Mouse (Mus musculus): Measurements from ENCODE around the gene Nkx3-2. TPM values are rescaled to one million over a fixed set of nuclear protein-coding genes. Genes with fewer than 3 reads are reported as not detected.

Gene Nkx3-2
- polyA plus RNA-seq, 1 experiment from 2014 or later = 1.4 TPM

DNA sequence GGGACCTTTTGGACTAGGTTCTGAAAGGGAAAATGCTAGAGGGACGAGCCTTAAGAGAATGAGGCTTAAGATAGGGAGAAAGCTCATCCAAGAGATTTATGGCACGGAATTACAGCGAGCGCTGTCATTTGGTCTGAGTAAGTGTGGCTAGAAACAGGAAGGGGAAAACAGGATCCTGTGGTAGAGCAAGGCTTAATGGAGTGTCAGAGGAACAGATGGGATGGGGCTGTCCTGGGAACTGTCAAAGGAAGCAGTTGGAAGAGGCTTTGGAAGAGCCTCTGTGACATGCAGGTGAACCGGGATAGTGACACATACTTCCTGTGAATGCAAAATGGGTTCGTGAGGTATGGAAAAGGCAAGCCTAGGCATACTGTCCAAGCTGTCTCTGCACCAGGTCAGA is 11.4 kb upstream of the Nkx3-2 start:
- H3K27ac ChIP-seq (ENCODE audit: low read depth, low read length) = no peak overlapping the region
- H3K36me3 ChIP-seq (ENCODE audit: control insufficient read depth, insufficient read depth) = no peaks in the 10 kb centered on the region
- H3K9ac ChIP-seq (ENCODE audit: low read depth, low read length) = no peak overlapping the region
- no peak for ATAC-seq
- H3K4me2 ChIP-seq (replicated peaks; ENCODE audit: low read depth) = no peak overlapping the region
- no peak overlapping the region for H3K4me3 ChIP-seq (ENCODE audit: low read depth, low read length)
- no peaks in the 10 kb centered on the region for H3K4me1 ChIP-seq (replicated peaks; ENCODE audit: control insufficient read depth, insufficient read depth, low read length)
- no peaks in the 10 kb centered on the region for H3K27me3 ChIP-seq (replicated peaks; ENCODE audit: control insufficient read depth, insufficient read depth, low read length)
- WGBS = 36% methylated on average over 6 of the region's 6 CpGs
- no peaks in the 10 kb centered on the region for H3K9me3 ChIP-seq (ENCODE audit: control insufficient read depth)
- TF ChIP-seq CTCF (IDR thresholded peaks at IDR 0.05; ENCODE audit: low read depth) = no peak

DNA sequence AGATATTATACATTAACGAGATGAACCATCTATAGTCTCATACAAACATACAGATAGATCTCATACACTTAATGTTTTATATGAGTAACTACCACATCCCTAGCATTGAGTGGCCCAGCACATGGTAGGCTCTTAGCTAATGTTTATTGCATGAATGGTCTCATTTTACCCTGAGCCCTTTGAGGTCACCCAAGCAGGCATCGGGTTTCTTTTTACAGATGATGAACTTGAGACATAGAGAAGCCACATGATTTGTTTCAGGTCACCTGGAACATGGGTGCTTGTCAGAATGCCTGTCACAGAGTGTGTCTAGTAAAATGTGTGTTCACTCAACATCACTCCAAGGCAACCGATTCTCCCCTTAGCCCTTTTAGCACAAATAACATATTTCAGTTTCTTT is 11.0 kb upstream of the Nkx3-2 start:
- no peaks in the 10 kb centered on the region for H3K9me3 ChIP-seq (ENCODE audit: control insufficient read depth)
- no peak for ATAC-seq
- 62% methylated on average over 3 of the region's 3 CpGs for WGBS
- H3K27me3 ChIP-seq (replicated peaks; ENCODE audit: control insufficient read depth, insufficient read depth, low read length) = no peaks in the 10 kb centered on the region
- H3K4me3 ChIP-seq (ENCODE audit: low read depth, low read length) = no peak overlapping the region
- no peaks in the 10 kb centered on the region for H3K36me3 ChIP-seq (ENCODE audit: control insufficient read depth, insufficient read depth)
- TF ChIP-seq CTCF (IDR thresholded peaks at IDR 0.05; ENCODE audit: low read depth) = no peak
- H3K4me1 ChIP-seq (replicated peaks; ENCODE audit: control insufficient read depth, insufficient read depth, low read length) = no peaks in the 10 kb centered on the region
- no peak overlapping the region for H3K4me2 ChIP-seq (replicated peaks; ENCODE audit: low read depth)
- no peak overlapping the region for H3K27ac ChIP-seq (ENCODE audit: low read depth, low read length)
- H3K9ac ChIP-seq (ENCODE audit: low read depth, low read length) = no peak overlapping the region

DNA sequence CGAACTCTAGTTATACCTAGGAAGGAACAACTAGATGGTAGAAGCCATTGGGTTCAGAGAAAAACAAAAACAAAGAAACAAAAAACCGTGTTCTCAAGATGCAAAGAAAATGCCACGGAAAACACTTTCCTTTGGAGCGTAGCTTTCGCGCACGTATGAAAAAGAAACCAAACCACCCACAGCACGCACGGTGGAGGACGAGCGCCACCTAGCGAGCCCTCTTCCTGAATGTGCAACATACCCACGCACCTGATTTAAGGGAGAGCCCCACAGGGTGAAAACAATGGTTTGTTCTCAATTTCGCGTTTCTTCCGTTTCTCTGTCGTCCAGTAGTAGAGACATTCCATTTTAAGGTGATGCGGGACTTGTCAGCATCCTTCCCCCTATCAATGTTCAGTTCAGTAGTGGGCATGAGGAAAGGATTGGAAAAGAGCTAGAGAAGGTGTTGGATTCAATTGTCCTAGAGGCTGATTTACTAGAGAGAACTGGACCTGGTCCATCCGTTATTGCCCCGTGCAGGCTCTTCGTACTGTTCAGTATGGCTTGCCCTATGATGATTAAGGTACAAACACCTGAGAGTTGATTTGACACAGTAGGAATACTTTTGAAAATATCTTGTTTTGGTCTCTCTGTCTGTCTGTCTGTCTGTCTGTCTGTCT is 4.2 kb upstream of the Nkx3-2 start:
- Histone ChIP-seq H3K9me3 (ENCODE audit: control insufficient read depth) (no peaks in the 10 kb centered on the region), H3K4me2 (replicated peaks; ENCODE audit: low read depth) (peak overlapping the region; percentile 64), H3K4me3 (ENCODE audit: low read depth, low read length) (peak overlapping the region; percentile 45), H3K27ac (ENCODE audit: low read depth, low read length) (no peak overlapping the region), H3K36me3 (ENCODE audit: control insufficient read depth, insufficient read depth) (no peaks in the 10 kb centered on the region), H3K27me3 (replicated peaks; ENCODE audit: control insufficient read depth, insufficient read depth, low read length) (peaks cover 50% of the 10 kb centered on the region), H3K4me1 (replicated peaks; ENCODE audit: control insufficient read depth, insufficient read depth, low read length) (no peaks in the 10 kb centered on the region), H3K9ac (ENCODE audit: low read depth, low read length) (no peak overlapping the region)
- peak; percentile 72 for ATAC-seq
- 4% methylated on average over 21 of the region's 21 CpGs for WGBS
- peak; percentile 99 for TF ChIP-seq CTCF (IDR thresholded peaks at IDR 0.05; ENCODE audit: low read depth)

DNA sequence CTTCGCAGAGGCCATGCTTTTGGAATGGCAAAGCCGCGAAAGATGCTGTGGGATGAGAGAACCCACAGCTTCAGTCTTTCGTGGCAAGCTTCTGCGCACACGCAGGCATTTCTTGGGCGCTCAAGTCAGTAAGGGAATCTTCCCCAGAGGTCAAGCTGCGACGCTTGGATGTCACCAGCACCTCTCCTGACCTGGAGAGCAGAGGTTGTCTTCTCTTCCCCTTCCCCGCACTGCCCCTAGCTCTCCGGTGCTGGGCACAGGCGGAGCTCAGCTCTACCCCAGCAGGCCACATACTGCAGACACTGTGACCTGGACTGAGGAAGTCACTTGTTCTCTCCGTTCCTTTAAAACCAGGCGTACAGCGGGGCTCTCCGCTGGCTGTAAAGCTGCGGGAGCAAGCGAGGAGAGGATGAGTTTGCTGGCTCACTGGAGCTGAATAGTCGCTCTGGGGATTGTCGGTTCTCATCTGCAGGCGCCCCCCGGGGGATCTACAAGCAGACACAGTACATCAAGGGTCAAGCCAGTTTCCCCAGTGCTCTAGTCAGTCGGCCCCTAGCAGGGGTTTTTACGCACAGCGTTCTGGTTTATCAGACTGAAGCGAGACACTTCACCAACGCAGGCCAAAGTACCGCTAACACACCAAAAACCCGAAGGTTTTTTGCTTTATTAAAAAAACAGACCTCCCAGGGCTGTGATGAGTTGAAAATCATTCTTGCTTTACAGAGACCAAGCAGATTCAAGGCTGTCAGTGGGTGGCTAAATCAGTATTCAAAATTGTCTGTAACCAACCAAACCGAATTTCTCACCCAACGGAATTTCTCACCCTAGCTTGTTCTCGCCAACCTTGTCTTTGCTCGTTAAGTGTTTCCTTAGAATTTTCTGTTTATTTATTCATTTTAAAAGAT is 3.2 kb upstream of the Nkx3-2 start:
- ATAC-seq = no peak
- Histone ChIP-seq H3K9ac (ENCODE audit: low read depth, low read length) (no peak overlapping the region), H3K4me2 (replicated peaks; ENCODE audit: low read depth) (peak overlapping the region; percentile 64), H3K27me3 (replicated peaks; ENCODE audit: control insufficient read depth, insufficient read depth, low read length) (peaks cover 60% of the 10 kb centered on the region), H3K9me3 (ENCODE audit: control insufficient read depth) (no peaks in the 10 kb centered on the region), H3K4me3 (ENCODE audit: low read depth, low read length) (peak overlapping the region; percentile 45), H3K27ac (ENCODE audit: low read depth, low read length) (no peak overlapping the region), H3K36me3 (ENCODE audit: control insufficient read depth, insufficient read depth) (no peaks in the 10 kb centered on the region), H3K4me1 (replicated peaks; ENCODE audit: control insufficient read depth, insufficient read depth, low read length) (no peaks in the 10 kb centered on the region)
- 24% methylated on average over 33 of the region's 33 CpGs for WGBS
- TF ChIP-seq CTCF (IDR thresholded peaks at IDR 0.05; ENCODE audit: low read depth) = no peak

DNA sequence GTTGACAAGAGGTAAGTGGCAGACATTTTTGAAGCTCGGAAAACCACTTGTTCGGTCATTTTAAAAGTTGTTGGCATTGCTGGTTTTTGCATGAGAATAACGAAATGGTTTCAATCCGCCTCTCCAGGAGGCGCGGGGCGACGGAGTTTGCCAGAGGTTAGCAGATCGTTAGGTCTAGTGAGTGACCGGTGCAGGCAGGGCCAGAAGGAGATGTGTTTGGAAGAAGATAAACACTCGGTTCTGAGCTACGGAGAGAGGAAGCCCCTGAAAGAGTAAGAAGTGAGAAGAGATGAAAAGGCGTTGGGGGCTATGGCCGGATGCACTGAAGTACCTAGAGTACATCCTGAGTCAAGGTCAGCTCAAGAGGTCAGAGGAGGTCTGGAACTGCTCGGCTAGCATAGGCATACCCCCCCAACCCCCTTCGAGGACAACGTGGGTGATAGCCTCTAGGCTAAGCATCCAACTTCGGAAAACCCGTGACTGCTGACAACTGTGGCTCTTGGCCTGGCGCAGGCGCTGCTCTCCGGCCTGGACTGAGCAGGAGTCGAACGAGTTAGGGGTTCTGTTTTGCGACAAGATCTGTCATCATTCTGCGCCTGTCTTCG is 2.2 kb upstream of the Nkx3-2 start:
- TF ChIP-seq CTCF (IDR thresholded peaks at IDR 0.05; ENCODE audit: low read depth) = no peak
- ATAC-seq = no peak
- Histone ChIP-seq H3K27me3 (replicated peaks; ENCODE audit: control insufficient read depth, insufficient read depth, low read length) (peaks cover 70% of the 10 kb centered on the region), H3K9ac (ENCODE audit: low read depth, low read length) (no peak overlapping the region), H3K4me2 (replicated peaks; ENCODE audit: low read depth) (no peak overlapping the region), H3K27ac (ENCODE audit: low read depth, low read length) (no peak overlapping the region), H3K9me3 (ENCODE audit: control insufficient read depth) (no peaks in the 10 kb centered on the region), H3K36me3 (ENCODE audit: control insufficient read depth, insufficient read depth) (no peaks in the 10 kb centered on the region), H3K4me3 (ENCODE audit: low read depth, low read length) (no peak overlapping the region), H3K4me1 (replicated peaks; ENCODE audit: control insufficient read depth, insufficient read depth, low read length) (no peaks in the 10 kb centered on the region)
- WGBS = 25% methylated on average over 27 of the region's 27 CpGs
